Mouse (Mus musculus) neural tube, embryonic 10.5 days (tissue): Measurements from ENCODE around the gene Ugt1a10.

Source experiments
- DNase-seq: peaks from one replicate; pipeline ENCODE4 v3.0.0-alpha.2; 2017; ENCODE audit warnings: low spot score; ENCODE audit errors: extremely low spot score

Ugt1a10 gene

DNA sequence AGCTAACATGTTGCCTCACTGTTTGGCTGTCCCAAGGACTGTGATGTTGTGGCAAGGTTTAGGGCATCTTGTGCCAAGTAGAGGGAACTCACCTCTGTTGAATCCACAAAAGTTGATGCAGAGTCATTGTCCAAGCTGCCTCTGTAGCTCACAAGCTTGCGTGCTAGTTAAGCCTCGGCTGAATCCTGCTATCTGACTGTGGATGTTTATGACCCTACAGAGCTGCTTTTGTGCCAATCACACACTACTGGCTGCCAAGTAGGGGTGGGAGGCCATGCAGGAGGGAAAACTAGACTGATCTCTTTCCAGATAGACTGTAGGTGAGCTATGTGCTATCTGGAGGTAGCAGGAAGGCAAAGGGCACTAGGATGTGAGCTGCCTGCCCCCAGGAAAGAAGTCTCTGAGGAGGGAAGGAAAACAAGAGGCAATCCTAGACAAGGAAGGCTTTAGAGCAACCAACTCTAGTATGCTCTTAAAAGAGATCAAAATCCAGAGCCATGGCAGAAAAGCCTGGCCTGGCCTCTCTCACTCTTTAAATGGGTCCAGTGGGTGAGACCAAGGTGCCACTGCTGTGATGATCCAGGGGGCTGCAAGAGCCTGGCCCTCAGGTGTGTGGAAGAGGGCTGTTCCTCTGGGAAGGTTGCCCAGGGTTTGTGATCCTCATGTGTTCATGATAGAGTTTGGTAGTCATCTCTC is 158.7 kb downstream of the Ugt1a10 start:
- peak; percentile 18 for DNase-seq

DNA sequence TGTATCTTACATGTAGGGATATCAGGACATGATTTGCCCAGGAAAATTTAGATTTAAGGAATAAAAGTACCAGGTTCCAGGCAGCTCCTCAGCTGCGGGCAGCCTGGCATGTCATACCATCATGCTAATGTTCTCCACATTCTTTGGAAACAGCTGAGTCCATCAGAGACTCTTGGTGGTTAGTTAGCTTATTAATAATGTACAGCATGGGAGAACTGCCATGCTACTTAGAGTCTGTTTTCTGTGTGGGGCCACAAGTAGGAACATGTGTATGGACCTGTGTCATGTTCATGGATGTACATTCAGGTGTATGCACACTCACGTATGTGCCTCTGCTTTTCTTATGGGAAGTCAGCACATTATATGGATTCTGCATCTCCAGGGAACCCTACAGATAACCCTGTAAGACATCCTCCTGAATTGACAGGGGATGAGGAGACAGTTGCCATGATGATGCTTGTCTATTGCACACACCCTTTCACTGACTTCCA is 159.3 kb downstream of the Ugt1a10 start:
- DNase-seq, result peak; percentile 17

GRCm38 (mm10) chr1:88215466-88216380 is 160.5 kb downstream of the Ugt1a10 start:
- no peak for DNase-seq

GRCm38 (mm10) chr1:88216551-88216950 is 161.4 kb downstream of the Ugt1a10 start:
- DNase-seq, result peak; percentile 13

DNA sequence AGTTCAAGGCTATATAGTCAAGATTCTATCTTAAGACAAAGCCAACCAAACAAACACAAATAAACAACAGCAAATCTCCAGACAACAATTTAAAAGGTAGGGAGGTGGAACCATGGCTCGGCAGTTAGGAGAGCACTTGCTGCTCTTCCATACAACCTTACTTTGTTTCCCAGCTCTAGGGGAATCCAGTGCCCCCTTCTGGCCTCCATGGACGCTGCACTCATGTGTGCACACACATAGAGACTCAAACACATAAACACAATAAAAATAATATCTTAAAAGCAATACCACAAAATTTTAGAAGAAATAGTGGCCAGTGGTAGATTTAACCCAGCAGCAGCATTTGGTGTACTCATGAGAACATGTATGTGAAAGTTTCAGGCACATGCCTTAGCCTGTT is 162.0 kb downstream of the Ugt1a10 start:
- DNase-seq, result peak; percentile 34

GRCm38 (mm10) chr1:88217576-88217975 is 162.4 kb downstream of the Ugt1a10 start:
- peak; percentile 14 for DNase-seq

GRCm38 (mm10) chr1:88218051-88218450 is 162.9 kb downstream of the Ugt1a10 start:
- DNase-seq, result peak; percentile 19

DNA sequence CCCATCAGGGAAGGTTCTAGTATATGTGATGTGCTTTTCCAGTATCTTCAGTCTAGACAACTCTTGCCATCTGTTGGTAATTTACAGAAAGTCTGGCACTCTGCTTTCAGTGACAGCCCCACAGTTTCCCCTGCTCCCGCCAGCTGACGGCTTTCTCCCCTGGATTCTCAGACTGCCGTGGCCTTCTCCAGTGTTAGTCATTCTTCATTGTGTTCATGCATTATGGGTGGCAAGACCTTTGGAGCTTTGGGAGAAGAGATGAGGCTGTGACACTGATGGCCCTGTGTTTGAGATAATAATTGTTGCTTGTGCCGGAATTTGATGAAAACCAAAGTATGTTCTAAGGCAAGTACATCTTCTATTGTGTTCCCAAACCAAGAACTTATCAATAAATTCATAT is 163.4 kb downstream of the Ugt1a10 start:
- peak; percentile 14 for DNase-seq

DNA sequence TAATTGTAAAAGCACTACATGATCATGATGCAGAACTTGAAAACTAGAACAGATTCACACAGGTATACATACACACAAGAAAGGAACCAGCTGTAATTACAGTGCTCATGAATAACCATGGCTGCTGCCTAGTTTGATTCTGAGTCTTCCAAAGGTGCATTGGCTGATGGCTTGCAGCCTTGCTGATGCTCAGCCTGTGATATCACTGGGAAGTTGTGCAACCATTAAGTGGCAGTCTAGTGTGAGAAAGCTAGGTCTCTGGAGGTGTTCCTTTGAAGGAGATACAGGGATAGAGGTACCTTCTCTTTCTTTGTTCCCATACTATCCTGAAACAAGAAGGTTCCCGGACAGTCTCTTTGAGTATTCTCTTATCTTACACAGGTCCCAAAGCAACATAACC is 163.9 kb downstream of the Ugt1a10 start:
- no peak for DNase-seq

DNA sequence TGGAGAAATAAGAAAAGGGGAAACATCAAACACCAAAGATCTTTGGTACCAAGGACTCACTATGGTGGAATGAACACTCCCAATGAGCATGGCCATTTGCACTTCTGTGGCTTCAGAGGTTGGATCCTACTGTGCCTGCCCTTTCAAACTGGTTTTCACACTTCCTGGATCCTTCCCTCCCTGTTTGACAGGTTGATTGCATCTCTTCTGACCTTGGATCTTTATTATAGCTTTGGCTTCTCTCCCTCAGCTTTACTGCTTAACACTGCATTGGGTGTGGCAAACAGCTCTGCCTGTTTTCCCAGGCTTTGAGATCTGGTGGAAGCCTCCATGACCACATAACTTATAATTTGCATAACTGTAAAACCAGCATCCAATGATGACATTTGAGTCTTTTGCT is 165.1 kb downstream of the Ugt1a10 start:
- DNase-seq, result peak; percentile 17

GRCm38 (mm10) chr1:88222216-88222615 is 167.0 kb downstream of the Ugt1a10 start:
- DNase-seq, result no peak

- DNase-seq, result peak; percentile 17
These were observed 167.9 kb downstream of the Ugt1a10 start for GRCm38 (mm10) chr1:88223011-88223515.

DNA sequence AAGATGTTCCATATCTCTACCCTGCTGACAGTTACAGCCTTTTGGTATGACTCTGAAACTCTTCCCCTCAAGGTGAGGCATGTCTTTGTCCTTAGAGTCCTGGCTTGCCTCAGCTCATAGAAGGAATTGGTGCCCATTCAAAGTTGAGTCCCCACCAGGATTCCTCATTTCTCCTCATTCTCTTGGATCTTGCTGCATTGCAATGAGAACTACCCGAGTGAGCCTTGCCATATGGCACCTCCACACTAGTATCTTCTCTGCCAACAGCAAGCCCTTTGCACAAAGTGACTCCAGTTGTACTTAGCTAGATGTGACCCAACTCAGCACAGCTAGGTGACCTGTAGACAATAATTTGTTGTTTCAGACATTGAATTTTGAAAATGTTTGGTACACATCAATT is 168.4 kb downstream of the Ugt1a10 start:
- peak; percentile 23 for DNase-seq

DNA sequence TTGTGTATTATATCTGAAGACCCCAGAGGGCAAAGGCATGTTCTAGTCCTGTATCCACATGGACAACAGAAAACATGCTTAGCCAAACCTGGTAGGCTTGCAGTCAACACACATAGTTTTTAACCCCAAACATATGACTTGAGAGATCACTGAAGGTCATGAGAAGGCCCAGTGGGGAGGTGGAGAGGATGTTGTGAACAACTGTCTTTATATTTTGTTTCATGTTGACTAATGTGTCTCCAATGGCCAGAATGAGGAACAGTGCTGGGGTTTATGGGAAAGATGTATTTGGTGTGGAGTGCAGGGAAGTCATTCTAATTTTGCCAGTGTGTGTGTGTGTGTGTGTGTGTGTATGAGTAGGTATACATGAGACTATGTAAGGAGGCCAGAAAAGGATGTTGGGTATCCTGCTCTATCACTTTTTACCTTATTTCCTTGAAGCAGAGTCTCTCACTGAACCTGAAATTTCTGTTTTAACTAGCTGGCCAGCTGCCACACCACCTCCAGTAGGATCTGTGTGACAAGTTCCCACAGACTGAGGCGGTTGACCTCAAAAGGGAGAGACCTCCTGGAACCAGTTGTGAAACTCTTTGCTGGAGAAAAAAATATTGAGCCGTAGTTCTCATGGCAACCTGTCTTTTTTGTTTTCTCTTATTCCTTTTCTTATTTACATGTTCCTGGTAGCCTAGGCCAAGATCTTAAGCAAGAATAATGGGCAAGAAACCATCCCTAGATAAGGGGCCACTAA is 169.0 kb downstream of the Ugt1a10 start:
- DNase-seq, result peak; percentile 14

DNA sequence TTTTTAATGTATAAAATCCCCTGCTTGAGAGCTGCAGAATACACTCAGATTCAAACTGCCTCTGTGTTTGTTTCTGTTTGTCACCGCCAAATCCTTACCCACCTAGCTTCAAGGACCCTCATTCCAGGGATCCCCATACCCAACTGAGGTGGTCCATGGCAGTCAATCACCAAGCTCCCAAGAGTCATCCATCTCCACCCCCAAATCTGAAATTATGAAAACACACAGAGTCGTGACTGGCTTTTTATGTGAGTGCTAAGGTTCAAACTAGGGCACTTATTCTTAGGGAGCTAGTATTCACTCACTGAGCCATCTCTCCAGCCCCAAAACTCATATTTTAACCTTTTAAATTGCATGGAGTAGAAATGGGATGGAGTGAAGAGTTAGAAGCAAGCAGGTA is 170.1 kb downstream of the Ugt1a10 start:
- peak; percentile 10 for DNase-seq

DNA sequence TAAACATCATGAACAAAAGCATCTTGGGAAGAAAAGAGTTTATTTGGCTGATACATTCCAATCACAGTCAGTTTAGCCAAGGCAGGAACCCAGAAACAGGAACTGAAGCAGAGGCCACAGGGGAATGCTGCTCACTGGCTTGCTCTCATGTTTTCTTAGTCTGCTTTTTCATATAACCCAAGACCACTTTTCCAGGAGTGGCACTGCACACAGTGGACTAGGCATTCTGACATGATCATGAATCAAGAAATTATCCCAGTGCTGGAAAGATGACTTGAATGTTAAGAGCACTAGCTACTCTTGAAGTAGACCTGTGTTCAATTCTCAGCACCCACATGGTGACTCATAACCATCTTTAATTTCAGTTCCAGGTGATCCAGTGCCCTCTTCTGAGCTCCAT is 170.6 kb downstream of the Ugt1a10 start:
- DNase-seq, result peak; percentile 12

DNA sequence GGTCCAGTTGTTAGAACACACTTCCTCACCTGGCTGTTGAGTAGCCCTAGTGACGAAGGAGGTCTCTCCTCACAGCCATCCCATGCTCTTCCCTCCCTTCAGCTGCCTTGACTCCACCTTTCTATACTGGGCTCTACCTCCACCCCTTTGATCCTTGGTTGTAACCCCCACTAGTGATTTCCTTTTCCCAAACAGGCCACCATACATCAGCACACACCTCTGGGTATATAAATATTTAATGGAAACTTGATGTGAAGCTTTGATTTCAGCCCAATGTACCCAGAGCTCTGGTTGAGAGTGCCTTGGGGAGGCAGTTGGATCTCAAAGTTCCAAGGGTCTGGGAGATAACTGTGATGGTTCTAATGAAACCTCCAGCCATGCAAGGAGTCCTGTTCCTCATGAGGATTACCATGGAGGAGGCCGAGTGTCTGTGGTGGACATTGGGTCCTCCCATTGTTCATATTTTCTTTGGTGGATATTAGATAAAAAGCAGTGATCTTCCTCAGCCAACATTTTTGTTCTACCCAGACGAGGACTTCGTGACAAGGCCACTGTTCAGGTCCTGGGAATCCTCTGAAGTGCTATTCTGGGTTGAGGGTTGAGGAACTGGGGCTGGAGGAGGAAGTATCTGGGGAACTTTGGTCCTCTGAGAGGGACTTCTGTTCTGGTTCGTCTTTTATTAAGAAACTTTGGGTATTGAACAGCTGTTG is 171.6 kb downstream of the Ugt1a10 start, which contains the start of gene Mroh2a:
Gene Mroh2a (plus strand): TSS at position 317 of the 710 bp plus-strand sequence.
- no peak for DNase-seq

DNA sequence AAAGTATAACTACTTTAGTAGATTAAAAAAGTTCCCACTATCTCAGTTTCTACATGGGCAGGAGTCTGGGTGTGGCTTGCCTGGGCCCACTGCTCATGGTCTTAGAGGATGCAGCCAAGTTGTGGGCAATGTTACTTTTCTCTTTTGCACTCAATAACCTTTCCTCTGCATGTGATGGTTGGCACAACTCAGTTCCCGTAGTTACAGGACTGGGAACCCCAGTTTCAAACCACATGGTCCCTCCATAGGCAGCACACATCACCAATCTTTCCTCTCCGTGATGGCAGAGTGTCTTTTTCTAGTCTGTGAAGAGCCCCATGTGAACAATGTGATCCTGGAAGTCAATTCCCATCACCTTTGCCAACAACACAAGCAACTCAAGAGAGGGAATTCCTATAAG is 172.3 kb downstream of the Ugt1a10 start:
- no peak for DNase-seq

DNA sequence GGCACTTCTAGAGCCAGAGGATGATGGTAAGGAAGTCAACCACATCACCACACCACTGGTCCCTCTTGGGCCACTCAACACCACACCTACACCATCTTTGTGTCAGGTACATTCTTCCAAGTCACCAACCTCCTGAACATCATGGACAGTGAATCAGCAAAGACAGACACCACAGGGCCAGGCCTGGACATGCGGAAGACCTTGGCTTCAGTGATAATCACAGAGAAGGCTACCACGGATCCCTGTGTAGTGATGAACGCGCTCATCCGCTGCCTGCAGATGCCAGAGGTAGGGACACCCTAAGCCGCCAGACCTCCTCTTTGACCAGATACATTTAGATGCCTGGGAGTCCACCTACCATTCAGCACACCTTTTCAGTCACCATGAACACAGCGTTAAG is 172.9 kb downstream of the Ugt1a10 start:
- DNase-seq, result no peak

DNA sequence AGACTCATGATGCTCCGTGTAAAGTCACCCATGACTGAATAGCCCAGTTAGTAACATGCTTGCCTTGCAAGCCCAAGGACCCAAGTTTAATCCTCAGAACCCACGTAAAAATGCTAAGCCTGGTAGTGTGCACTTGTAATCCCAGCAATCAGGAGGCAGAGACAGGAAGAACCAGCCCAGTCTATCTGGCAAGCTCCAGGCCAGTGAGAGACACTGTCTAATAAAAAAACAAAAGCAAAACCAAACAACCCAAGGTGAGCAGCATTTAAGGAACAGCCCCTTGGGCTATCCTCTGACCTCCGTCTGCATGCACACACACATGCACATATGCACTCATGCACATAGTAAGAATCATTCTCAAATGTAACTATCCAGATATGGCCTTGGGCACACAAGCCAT is 174.4 kb downstream of the Ugt1a10 start:
- DNase-seq, result no peak

GRCm38 (mm10) chr1:88229986-88230385 is 174.8 kb downstream of the Ugt1a10 start:
- DNase-seq, result no peak
